Mouse (Mus musculus): ENCODE data around the gene Cdk5r1. TPM values are rescaled to one million over a fixed set of nuclear protein-coding genes. Genes with fewer than 3 reads are reported as not detected.

The Cdk5r1 gene
- polyA plus RNA-seq, 1 experiment from 2014 or later, result 0.61 TPM

- peaks cover 4% of the 10 kb centered on the region; the same call in 1 of the 2 replicates for H3K27me3 ChIP-seq (replicated peaks; ENCODE audit: control insufficient read depth, insufficient read depth, low read length)
- H3K4me3 ChIP-seq (ENCODE audit: low read depth, low read length), result no peak overlapping the region
- H3K27ac ChIP-seq (ENCODE audit: low read depth, low read length), result no peak overlapping the region
- H3K4me2 ChIP-seq (replicated peaks; ENCODE audit: low read depth), result no peak overlapping the region
- TF ChIP-seq CTCF (IDR thresholded peaks at IDR 0.05; ENCODE audit: low read depth), result peak; percentile 55
- H3K4me1 ChIP-seq (replicated peaks; ENCODE audit: control insufficient read depth, insufficient read depth, low read length), result no peaks in the 10 kb centered on the region
- WGBS, result 47% methylated on average over 2 of the region's 2 CpGs
- no peaks in the 10 kb centered on the region for H3K9me3 ChIP-seq (ENCODE audit: control insufficient read depth)
- ATAC-seq, result no peak
- peaks cover 29% of the 10 kb centered on the region for H3K36me3 ChIP-seq (ENCODE audit: control insufficient read depth, insufficient read depth)
- no peak overlapping the region for H3K9ac ChIP-seq (ENCODE audit: low read depth, low read length)
Observed at GRCm38 (mm10) chr11:80474175-80474691, 2.6 kb upstream of the Cdk5r1 start.

- Histone ChIP-seq H3K9me3 (ENCODE audit: control insufficient read depth) (no peaks in the 10 kb centered on the region), H3K4me2 (replicated peaks; ENCODE audit: low read depth) (no peak overlapping the region), H3K36me3 (ENCODE audit: control insufficient read depth, insufficient read depth) (peaks cover 27% of the 10 kb centered on the region), H3K27me3 (replicated peaks; ENCODE audit: control insufficient read depth, insufficient read depth, low read length) (peaks cover 4% of the 10 kb centered on the region; the same call in 1 of the 2 replicates), H3K27ac (ENCODE audit: low read depth, low read length) (no peak overlapping the region), H3K4me1 (replicated peaks; ENCODE audit: control insufficient read depth, insufficient read depth, low read length) (no peaks in the 10 kb centered on the region), H3K9ac (ENCODE audit: low read depth, low read length) (no peak overlapping the region), H3K4me3 (ENCODE audit: low read depth, low read length) (no peak overlapping the region)
- WGBS, result 94% methylated on average over 11 of the region's 11 CpGs
- TF ChIP-seq CTCF (IDR thresholded peaks at IDR 0.05; ENCODE audit: low read depth), result no peak
- ATAC-seq, result no peak
Observed at GRCm38 (mm10) chr11:80474846-80475245, 2.0 kb upstream of the Cdk5r1 start.

GRCm38 (mm10) chr11:80475544-80475943 lies 1.3 kb upstream of the Cdk5r1 start:
- H3K27me3 ChIP-seq (replicated peaks; ENCODE audit: control insufficient read depth, insufficient read depth, low read length), result peaks cover 4% of the 10 kb centered on the region; the same call in 1 of the 2 replicates
- no peak overlapping the region for H3K4me3 ChIP-seq (ENCODE audit: low read depth, low read length)
- no peak overlapping the region for H3K9ac ChIP-seq (ENCODE audit: low read depth, low read length)
- no peak overlapping the region for H3K27ac ChIP-seq (ENCODE audit: low read depth, low read length)
- H3K36me3 ChIP-seq (ENCODE audit: control insufficient read depth, insufficient read depth), result peaks cover 20% of the 10 kb centered on the region
- TF ChIP-seq CTCF (IDR thresholded peaks at IDR 0.05; ENCODE audit: low read depth), result no peak
- no peak for ATAC-seq
- 83% methylated on average over 9 of the region's 9 CpGs for WGBS
- no peaks in the 10 kb centered on the region for H3K4me1 ChIP-seq (replicated peaks; ENCODE audit: control insufficient read depth, insufficient read depth, low read length)
- no peaks in the 10 kb centered on the region for H3K9me3 ChIP-seq (ENCODE audit: control insufficient read depth)
- H3K4me2 ChIP-seq (replicated peaks; ENCODE audit: low read depth), result no peak overlapping the region

- no peak overlapping the region for H3K27ac ChIP-seq (ENCODE audit: low read depth, low read length)
- ATAC-seq, result no peak
- 18% methylated on average over 50 of the region's 55 CpGs for WGBS
- no peaks in the 10 kb centered on the region for H3K4me1 ChIP-seq (replicated peaks; ENCODE audit: control insufficient read depth, insufficient read depth, low read length)
- H3K9me3 ChIP-seq (ENCODE audit: control insufficient read depth), result no peaks in the 10 kb centered on the region
- H3K27me3 ChIP-seq (replicated peaks; ENCODE audit: control insufficient read depth, insufficient read depth, low read length), result peaks cover 4% of the 10 kb centered on the region; the same call in 1 of the 2 replicates
- peak overlapping the region; percentile 43 for H3K9ac ChIP-seq (ENCODE audit: low read depth, low read length)
- peaks cover 8% of the 10 kb centered on the region; the same call in 1 of the 2 replicates for H3K36me3 ChIP-seq (ENCODE audit: control insufficient read depth, insufficient read depth)
- peak overlapping the region; percentile 68 for H3K4me3 ChIP-seq (ENCODE audit: low read depth, low read length)
- peak; percentile 18; the same call in 1 of the 2 replicates for TF ChIP-seq CTCF (IDR thresholded peaks at IDR 0.05; ENCODE audit: low read depth)
- peak overlapping the region; percentile 100 for H3K4me2 ChIP-seq (replicated peaks; ENCODE audit: low read depth)
Observed at GRCm38 (mm10) chr11:80477341-80478199, 747 bp downstream of the Cdk5r1 start.

GRCm38 (mm10) chr11:80478694-80479412 lies 2.0 kb downstream of the Cdk5r1 start:
- H3K27me3 ChIP-seq (replicated peaks; ENCODE audit: control insufficient read depth, insufficient read depth, low read length), result peaks cover 4% of the 10 kb centered on the region; the same call in 1 of the 2 replicates
- ATAC-seq, result no peak
- H3K4me2 ChIP-seq (replicated peaks; ENCODE audit: low read depth), result peak overlapping the region; percentile 100; the same call in 1 of the 2 replicates
- 85% methylated on average over 14 of the region's 14 CpGs for WGBS
- H3K27ac ChIP-seq (ENCODE audit: low read depth, low read length), result no peak overlapping the region
- H3K9me3 ChIP-seq (ENCODE audit: control insufficient read depth), result no peaks in the 10 kb centered on the region
- H3K36me3 ChIP-seq (ENCODE audit: control insufficient read depth, insufficient read depth), result peaks cover 20% of the 10 kb centered on the region
- no peaks in the 10 kb centered on the region for H3K4me1 ChIP-seq (replicated peaks; ENCODE audit: control insufficient read depth, insufficient read depth, low read length)
- H3K9ac ChIP-seq (ENCODE audit: low read depth, low read length), result no peak overlapping the region
- no peak for TF ChIP-seq CTCF (IDR thresholded peaks at IDR 0.05; ENCODE audit: low read depth)
- H3K4me3 ChIP-seq (ENCODE audit: low read depth, low read length), result no peak overlapping the region

- no peak for ATAC-seq
- no peak overlapping the region for H3K4me2 ChIP-seq (replicated peaks; ENCODE audit: low read depth)
- no peak for TF ChIP-seq CTCF (IDR thresholded peaks at IDR 0.05; ENCODE audit: low read depth)
- H3K36me3 ChIP-seq (ENCODE audit: control insufficient read depth, insufficient read depth), result peaks cover 26% of the 10 kb centered on the region
- peaks cover 4% of the 10 kb centered on the region; the same call in 1 of the 2 replicates for H3K27me3 ChIP-seq (replicated peaks; ENCODE audit: control insufficient read depth, insufficient read depth, low read length)
- H3K9ac ChIP-seq (ENCODE audit: low read depth, low read length), result no peak overlapping the region
- H3K4me3 ChIP-seq (ENCODE audit: low read depth, low read length), result no peak overlapping the region
- WGBS, result 78% methylated on average over 5 of the region's 5 CpGs
- no peaks in the 10 kb centered on the region for H3K9me3 ChIP-seq (ENCODE audit: control insufficient read depth)
- no peak overlapping the region for H3K27ac ChIP-seq (ENCODE audit: low read depth, low read length)
- H3K4me1 ChIP-seq (replicated peaks; ENCODE audit: control insufficient read depth, insufficient read depth, low read length), result no peaks in the 10 kb centered on the region
Observed at GRCm38 (mm10) chr11:80479425-80479824, 2.6 kb downstream of the Cdk5r1 start.

Measured in intestine, postnatal 0 days (tissue).